Mouse (Mus musculus): ENCODE measurements at regions not wholly inside any gene's neighbourhood (a gene's known extent, or its start where the extent isn't known, plus 50 kb on each side); places are given as distances from the start of the nearest gene placed in this dataset.

GRCm38 (mm10) chr2:158918312-158918711, 123.7 kb downstream of the Dhx35 start:
- TF ChIP-seq CTCF (IDR thresholded peaks at IDR 0.05; ENCODE audit: low read depth, low read length) (no peak), POLR2A (IDR thresholded peaks at IDR 0.05; ENCODE audit: extremely low read depth, insufficient read depth, low read length) (no peak)
